Mouse (Mus musculus): Measurements from ENCODE around the gene 1700020A23Rik. TPM values are rescaled to one million over a fixed set of nuclear protein-coding genes. Genes with fewer than 3 reads are reported as not detected.

1700020A23Rik gene
- polyA plus RNA-seq, 1 experiment from 2014 or later = 0.68 TPM

DNA sequence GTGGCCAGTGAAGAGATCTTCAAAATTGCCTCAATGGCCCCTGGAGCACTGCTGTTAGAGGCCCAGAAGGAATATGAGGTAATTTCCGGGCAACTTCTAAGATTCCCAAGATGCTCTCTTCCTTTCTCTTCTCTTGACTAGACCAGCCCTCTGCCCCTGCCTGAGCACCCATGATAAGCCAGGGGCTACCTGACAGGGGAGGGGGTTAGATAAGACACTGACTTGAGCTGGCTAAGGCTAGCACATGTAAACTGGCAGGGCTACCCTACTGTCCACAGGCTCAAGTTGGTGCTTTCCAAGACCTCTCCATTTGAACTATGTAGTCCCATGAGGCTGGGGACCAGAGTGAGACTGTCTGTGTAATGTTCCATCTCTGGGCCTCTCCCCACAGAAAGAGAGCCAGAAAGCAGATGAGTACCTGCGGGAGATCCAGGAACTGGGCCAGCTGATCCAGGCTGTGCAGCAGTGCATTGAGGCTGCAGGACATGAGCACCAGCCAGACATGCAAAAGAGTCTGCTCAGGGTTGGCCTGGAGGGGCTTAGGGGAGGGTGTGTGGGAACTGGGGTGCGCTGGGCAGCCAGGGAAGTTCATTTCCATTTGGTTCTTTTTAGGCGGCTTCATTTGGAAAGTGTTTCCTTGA lies 34.9 kb downstream of the 1700020A23Rik start:
- no peak overlapping the region for H3K4me3 ChIP-seq
- no peaks in the 10 kb centered on the region for H3K4me1 ChIP-seq (replicated peaks)
- peaks cover 73% of the 10 kb centered on the region for H3K36me3 ChIP-seq
- H3K9me3 ChIP-seq = no peaks in the 10 kb centered on the region
- no peak overlapping the region for H3K9ac ChIP-seq
- no peak overlapping the region for H3K27ac ChIP-seq
- no peak overlapping the region for H3K4me2 ChIP-seq
- 85% methylated on average over 4 of the region's 4 CpGs for WGBS
- ATAC-seq (ENCODE audit: low FRiP score) = no peak
- no peaks in the 10 kb centered on the region for H3K27me3 ChIP-seq

DNA sequence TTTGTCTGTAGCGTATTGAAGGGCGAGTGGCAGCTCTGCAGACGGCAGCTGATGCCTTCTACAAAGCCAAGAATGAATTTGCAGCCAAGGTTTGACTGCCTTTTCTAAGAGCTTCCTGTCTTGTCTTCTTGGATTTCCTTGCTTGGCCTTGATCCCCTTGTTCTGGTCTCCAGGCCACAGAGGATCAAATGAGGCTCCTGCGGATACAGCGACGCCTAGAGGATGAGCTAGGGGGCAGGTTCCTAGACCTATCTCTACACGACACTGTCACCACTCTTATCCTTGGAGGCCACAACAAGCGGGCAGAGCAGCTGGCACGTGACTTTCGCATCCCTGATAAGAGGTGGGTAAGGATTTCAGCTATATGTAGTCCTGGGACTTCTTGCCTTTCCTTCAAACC lies 37.1 kb downstream of the 1700020A23Rik start:
- Histone ChIP-seq H3K9me3 (no peaks in the 10 kb centered on the region), H3K9ac (no peak overlapping the region), H3K27ac (no peak overlapping the region), H3K36me3 (peaks cover 73% of the 10 kb centered on the region), H3K27me3 (no peaks in the 10 kb centered on the region), H3K4me2 (no peak overlapping the region), H3K4me3 (no peak overlapping the region), H3K4me1 (replicated peaks) (no peaks in the 10 kb centered on the region)
- WGBS = 87% methylated on average over 10 of the region's 10 CpGs
- no peak for ATAC-seq (ENCODE audit: low FRiP score)

DNA sequence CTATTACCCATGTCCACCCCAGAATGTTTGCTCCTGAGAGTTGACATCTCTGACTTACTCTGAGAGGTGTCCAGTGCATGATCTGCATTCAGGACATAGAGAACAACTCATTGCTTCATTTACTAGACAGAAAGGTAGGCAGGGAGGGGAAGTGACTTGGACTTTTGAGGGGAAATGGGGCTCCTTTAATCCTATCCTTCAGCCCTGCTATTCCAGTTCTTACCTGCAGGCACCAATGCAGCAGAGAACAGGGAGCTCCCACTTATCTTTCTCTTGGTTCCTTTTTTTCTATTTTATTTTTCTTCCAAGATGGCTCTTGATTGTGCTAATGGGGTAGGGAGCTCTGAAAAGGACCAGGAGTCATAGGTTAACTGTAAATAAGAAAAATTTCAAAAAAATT lies 43.4 kb downstream of the 1700020A23Rik start:
- Histone ChIP-seq H3K4me2 (no peak overlapping the region), H3K9ac (no peak overlapping the region), H3K27ac (no peak overlapping the region), H3K4me1 (replicated peaks) (peaks cover 27% of the 10 kb centered on the region), H3K36me3 (peaks cover 11% of the 10 kb centered on the region), H3K9me3 (no peaks in the 10 kb centered on the region), H3K4me3 (no peak overlapping the region), H3K27me3 (peaks cover 8% of the 10 kb centered on the region)
- ATAC-seq (ENCODE audit: low FRiP score) = no peak

- peaks cover 8% of the 10 kb centered on the region for H3K27me3 ChIP-seq
- H3K9ac ChIP-seq = peak overlapping the region; percentile 89
- peaks cover 27% of the 10 kb centered on the region for H3K4me1 ChIP-seq (replicated peaks)
- peaks cover 4% of the 10 kb centered on the region for H3K36me3 ChIP-seq
- peak overlapping the region; percentile 80 for H3K4me3 ChIP-seq
- WGBS = 9% methylated on average over 17 of the region's 17 CpGs
- ATAC-seq (ENCODE audit: low FRiP score) = peak; percentile 37
- H3K9me3 ChIP-seq = no peaks in the 10 kb centered on the region
- peak overlapping the region; percentile 86 for H3K4me2 ChIP-seq
- H3K27ac ChIP-seq = 0 out of 2 replicates have a peak overlapping the region, but pooled peaks have one; percentile 92
Measured at GRCm38 (mm10) chr2:130449021-130449793, 44.1 kb downstream of the 1700020A23Rik start.

GRCm38 (mm10) chr2:130449794-130450433 lies 44.9 kb downstream of the 1700020A23Rik start, which contains the start of gene Ptpra:
Ptpra (plus strand) TSS chr2:130450278.
- no peaks in the 10 kb centered on the region for H3K9me3 ChIP-seq
- peak within 1 kb of the TSS; percentile 92 for H3K27ac ChIP-seq
- H3K4me3 ChIP-seq = peak within 1 kb of the TSS; percentile 80
- H3K9ac ChIP-seq = peak within 1 kb of the TSS; percentile 89
- WGBS = under 1% methylated on average over 45 of the region's 50 CpGs
- H3K36me3 ChIP-seq = no peaks in the 10 kb centered on the region; the same call in 1 of the 2 replicates
- H3K4me1 ChIP-seq (replicated peaks) = peaks cover 34% of the 10 kb centered on the region
- H3K27me3 ChIP-seq = peaks cover 8% of the 10 kb centered on the region
- peak within 1 kb of the TSS; percentile 86 for H3K4me2 ChIP-seq
- ATAC-seq (ENCODE audit: low FRiP score) = peak; percentile 98

DNA sequence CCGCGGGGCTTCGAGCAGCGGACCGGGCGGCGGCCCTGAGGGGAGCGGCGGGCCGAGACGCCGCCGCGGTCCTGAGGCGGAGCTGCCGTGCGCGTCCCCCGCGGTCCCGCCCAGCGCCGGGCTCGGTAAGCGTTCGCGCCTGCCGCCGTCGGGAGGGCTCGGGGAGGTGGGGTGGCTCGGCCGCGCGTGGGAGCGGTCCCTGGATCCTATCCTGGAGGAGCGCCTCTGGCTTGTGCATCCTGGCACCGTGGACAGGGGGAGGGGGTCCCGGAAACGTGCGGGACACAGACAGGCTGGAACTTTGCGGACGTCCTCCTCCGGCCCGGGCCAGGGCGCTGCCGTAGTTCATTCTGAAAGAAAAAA lies 45.4 kb downstream of the 1700020A23Rik start:
- peak; percentile 87 for ATAC-seq (ENCODE audit: low FRiP score)
- peak overlapping the region; percentile 89 for H3K9ac ChIP-seq
- peak overlapping the region; percentile 92 for H3K27ac ChIP-seq
- H3K4me3 ChIP-seq = peak overlapping the region; percentile 80
- peaks cover 8% of the 10 kb centered on the region for H3K27me3 ChIP-seq
- 0% methylated on average over 43 of the region's 47 CpGs for WGBS
- peak overlapping the region; percentile 86 for H3K4me2 ChIP-seq
- no peaks in the 10 kb centered on the region for H3K9me3 ChIP-seq
- no peaks in the 10 kb centered on the region; the same call in 1 of the 2 replicates for H3K36me3 ChIP-seq
- peaks cover 37% of the 10 kb centered on the region for H3K4me1 ChIP-seq (replicated peaks)

- Histone ChIP-seq H3K4me3 (peak overlapping the region; percentile 80), H3K9me3 (no peaks in the 10 kb centered on the region), H3K27ac (no peak overlapping the region), H3K4me2 (peak overlapping the region; percentile 86), H3K9ac (peak overlapping the region; percentile 89), H3K4me1 (replicated peaks) (peaks cover 39% of the 10 kb centered on the region), H3K36me3 (no peaks in the 10 kb centered on the region), H3K27me3 (peaks cover 8% of the 10 kb centered on the region)
- WGBS = 75% methylated on average over 14 of the region's 14 CpGs
- ATAC-seq (ENCODE audit: low FRiP score) = no peak
Measured at GRCm38 (mm10) chr2:130451086-130451726, 46.1 kb downstream of the 1700020A23Rik start.

DNA sequence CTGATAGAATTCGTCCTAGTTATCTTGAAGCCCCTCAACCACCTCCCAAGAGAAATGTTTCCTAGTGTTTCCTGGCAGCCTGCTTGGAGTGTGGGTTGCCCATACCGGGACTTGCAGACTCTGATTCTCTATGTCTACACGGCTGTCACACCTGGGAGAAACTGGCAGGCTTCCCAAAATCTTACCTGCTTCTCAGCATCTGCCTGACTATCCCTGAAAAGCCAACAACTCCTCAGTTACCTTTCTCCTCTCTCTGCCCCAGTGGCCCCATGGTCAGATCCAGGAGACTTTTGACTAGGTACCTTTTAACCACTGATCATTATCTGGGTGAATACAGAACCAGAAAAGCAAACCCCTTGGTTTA lies 46.6 kb downstream of the 1700020A23Rik start:
- Histone ChIP-seq H3K27me3 (peaks cover 8% of the 10 kb centered on the region), H3K4me1 (replicated peaks) (peaks cover 41% of the 10 kb centered on the region), H3K9me3 (no peaks in the 10 kb centered on the region), H3K4me3 (peak overlapping the region; percentile 80), H3K36me3 (no peaks in the 10 kb centered on the region), H3K4me2 (peak overlapping the region; percentile 86), H3K27ac (no peak overlapping the region), H3K9ac (peak overlapping the region; percentile 89)
- no peak for ATAC-seq (ENCODE audit: low FRiP score)
- WGBS = 76% methylated on average over 3 of the region's 3 CpGs

GRCm38 (mm10) chr2:130452266-130452665 lies 47.2 kb downstream of the 1700020A23Rik start:
- WGBS = 64% methylated on average over 2 of the region's 2 CpGs
- Histone ChIP-seq H3K27ac (no peak overlapping the region), H3K9me3 (no peaks in the 10 kb centered on the region), H3K4me1 (replicated peaks) (peaks cover 41% of the 10 kb centered on the region), H3K27me3 (peaks cover 8% of the 10 kb centered on the region), H3K9ac (peak overlapping the region; percentile 89; the same call in 1 of the 2 replicates), H3K4me2 (peak overlapping the region; percentile 86; the same call in 1 of the 2 replicates), H3K36me3 (no peaks in the 10 kb centered on the region), H3K4me3 (no peak overlapping the region)
- no peak for ATAC-seq (ENCODE audit: low FRiP score)

DNA sequence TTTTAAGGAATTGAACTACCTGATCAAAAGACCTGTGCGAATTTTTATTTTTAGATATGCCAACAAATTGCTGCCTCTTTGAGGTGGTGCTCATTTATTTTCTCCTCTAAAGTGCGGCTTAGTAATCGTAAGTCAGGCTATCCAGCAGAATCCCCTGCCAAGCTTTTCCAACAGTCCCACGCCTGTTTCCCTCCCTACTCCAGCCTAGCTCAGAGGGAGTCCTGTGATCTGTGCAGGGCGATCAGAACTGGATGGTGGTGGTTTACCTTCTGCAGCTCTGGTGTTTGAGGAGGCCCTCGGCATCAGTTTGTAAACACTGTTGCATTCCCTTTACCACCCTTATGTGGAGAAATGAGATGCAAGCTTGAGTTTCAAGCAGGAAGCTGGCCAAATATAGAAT lies 48.4 kb downstream of the 1700020A23Rik start:
- no peak overlapping the region for H3K27ac ChIP-seq
- 69% methylated on average over 6 of the region's 6 CpGs for WGBS

GRCm38 (mm10) chr2:130454748-130455370 lies 49.8 kb downstream of the 1700020A23Rik start:
- H3K4me3 ChIP-seq = no peak overlapping the region
- no peaks in the 10 kb centered on the region for H3K27me3 ChIP-seq
- H3K4me2 ChIP-seq = no peak overlapping the region
- H3K36me3 ChIP-seq = no peaks in the 10 kb centered on the region
- no peaks in the 10 kb centered on the region for H3K9me3 ChIP-seq
- WGBS = 76% methylated on average over 6 of the region's 6 CpGs
- no peak overlapping the region for H3K27ac ChIP-seq
- no peak for ATAC-seq (ENCODE audit: low FRiP score)
- H3K9ac ChIP-seq = no peak overlapping the region
- H3K4me1 ChIP-seq (replicated peaks) = peaks cover 33% of the 10 kb centered on the region

More for the DNA sequence above, 48.4 kb downstream of the 1700020A23Rik start:
- H3K36me3 ChIP-seq = no peaks in the 10 kb centered on the region
- no peak overlapping the region for H3K4me3 ChIP-seq
- H3K9ac ChIP-seq = no peak overlapping the region
- peaks cover 2% of the 10 kb centered on the region for H3K27me3 ChIP-seq
- no peak overlapping the region for H3K4me2 ChIP-seq
- ATAC-seq (ENCODE audit: low FRiP score) = no peak
- no peaks in the 10 kb centered on the region for H3K9me3 ChIP-seq
- H3K4me1 ChIP-seq (replicated peaks) = peaks cover 41% of the 10 kb centered on the region

All from hindbrain, embryonic 13.5 days (tissue).